Mouse (Mus musculus) heart, embryonic 16.5 days (tissue): Measurements from ENCODE around the gene Vmn2r112. TPM values are rescaled to one million over a fixed set of nuclear protein-coding genes. Genes with fewer than 3 reads are reported as not detected.
"Not testable (repeated sequence)": the region's sequence is repeated elsewhere in the genome, so short reads cannot be mapped to it uniquely, and the experiment has no call there.

Experiments
- ATAC-seq: fragments of 200-750 bp; cut with Nextera tagmentation; replicated peaks from 2 replicates; pipeline ENCODE4 v1.8.0; 2017; ENCODE audit warnings: moderate number of reproducible peaks; ENCODE audit not compliant: insufficient read depth, low FRiP score; ENCODE audit errors: extremely low read depth
- H3K27ac ChIP-seq: fragments of 300-500 bp; sonication (generic); 2 replicates; pipeline ENCODE4 v1.5.1; 2014; ENCODE audit warnings: mild to moderate bottlenecking, low read length, control low read depth, moderate library complexity
- H3K27me3 ChIP-seq: fragments of 300-500 bp; sonication (generic); 2 replicates; pipeline ENCODE4 v1.6.1; 2014; ENCODE audit warnings: low read length, mixed read lengths; ENCODE audit not compliant: control insufficient read depth, insufficient read depth
- H3K36me3 ChIP-seq: fragments of 300-500 bp; sonication (generic); 2 replicates; pipeline ENCODE4 v1.6.1; 2014; ENCODE audit not compliant: control insufficient read depth, insufficient read depth
- H3K4me1 ChIP-seq: fragments of 300-500 bp; sonication (generic); 2 replicates; pipeline ENCODE4 v1.6.1; 2014; ENCODE audit warnings: low read length, mixed read lengths; ENCODE audit not compliant: control insufficient read depth, insufficient read depth
- H3K4me2 ChIP-seq: fragments of 300-500 bp; sonication (generic); 2 replicates; pipeline ENCODE4 v1.6.1; 2014; ENCODE audit warnings: low read depth, mild to moderate bottlenecking, control low read depth, low read length
- H3K4me3 ChIP-seq: fragments of 300-500 bp; sonication (generic); 2 replicates; pipeline ENCODE4 v1.5.1; 2014; ENCODE audit warnings: mild to moderate bottlenecking, control low read depth, low read length
- H3K9ac ChIP-seq: fragments of 300-500 bp; sonication (generic); 2 replicates; pipeline ENCODE4 v1.6.1; 2014; ENCODE audit warnings: low read length, control low read depth
- H3K9me3 ChIP-seq: fragments of 300-500 bp; sonication (generic); replicated peaks from 2 replicates; pipeline ENCODE4 v1.6.1; 2016; ENCODE audit warnings: low read length; ENCODE audit not compliant: control insufficient read depth
- WGBS: fragments of 180-500 bp; shearing (Covaris S2); extraction: QIAGEN DNeasy Blood & Tissue Kit; methylation state at CpG from one replicate; pipeline ENCODE4 v1.1.7; 2014; 5-methylcytosine and 5-hydroxymethylcytosine counted together
- polyA plus RNA-seq: library from polyadenylated mRNA; unstranded; fragments of >200 nt; fragmentation: Nextera tagmentation; extraction: Ambion mirVana; gene quantifications from 2 replicates; pipeline ENCODE4 v1.2.1, GENCODE M21; 2015

Gene Vmn2r112
- not detected in 2 replicates for polyA plus RNA-seq

DNA sequence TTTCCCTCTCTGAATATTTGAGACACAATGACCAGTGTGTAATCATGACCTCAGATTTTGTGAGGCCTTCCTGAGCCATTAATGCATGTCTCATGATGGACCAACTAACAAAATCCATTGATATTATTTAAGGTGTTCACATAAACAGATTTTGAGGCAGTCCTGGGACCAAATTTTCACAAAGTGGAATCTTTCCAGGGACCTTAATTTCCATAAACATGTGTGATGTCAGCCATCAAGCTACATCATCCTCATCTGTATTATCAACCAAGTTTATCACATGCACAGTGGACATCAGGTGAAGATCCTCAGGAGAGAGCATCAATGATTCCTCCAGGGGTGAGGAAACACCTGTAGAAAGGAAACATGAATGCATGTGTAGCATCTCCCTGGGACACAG lies at the start of gene Vmn2r112:
Gene Vmn2r112 (plus strand): TSS at position 301 of the 400 bp plus-strand sequence.
- H3K4me2 ChIP-seq, H3K27me3 ChIP-seq, ATAC-seq, H3K36me3 ChIP-seq, H3K9me3 ChIP-seq, H3K27ac ChIP-seq, H3K4me1 ChIP-seq, H3K4me3 ChIP-seq, H3K9ac ChIP-seq: not testable (repeated sequence)

DNA sequence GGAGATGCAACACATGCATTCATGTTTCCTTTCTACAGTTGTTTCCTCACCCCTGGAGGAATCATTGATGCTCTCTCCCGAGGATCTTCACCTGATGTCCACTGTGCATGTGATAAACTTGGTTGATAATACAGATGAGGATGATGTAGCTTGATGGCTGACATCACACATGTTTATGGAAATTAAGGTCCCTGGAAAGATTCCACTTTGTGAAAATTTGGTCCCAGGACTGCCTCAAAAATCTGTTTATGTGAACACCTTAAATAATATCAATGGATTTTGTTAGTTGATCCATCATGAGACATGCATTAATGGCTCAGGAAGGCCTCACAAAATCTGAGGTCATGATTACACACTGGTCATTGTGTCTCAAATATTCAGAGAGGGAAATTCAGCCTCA lies 27.4 kb upstream of the Vmn2r112 start, which contains the start of gene Vmn2r111:
Gene Vmn2r111 (minus strand): TSS at position 101 of the 400 bp plus-strand sequence.
- H3K27ac ChIP-seq, ATAC-seq, H3K27me3 ChIP-seq, H3K4me1 ChIP-seq, H3K9me3 ChIP-seq, H3K4me3 ChIP-seq, H3K4me2 ChIP-seq, H3K9ac ChIP-seq, H3K36me3 ChIP-seq: not testable (repeated sequence)
- 33% methylated on average over 1 of the region's 1 CpGs for WGBS

DNA sequence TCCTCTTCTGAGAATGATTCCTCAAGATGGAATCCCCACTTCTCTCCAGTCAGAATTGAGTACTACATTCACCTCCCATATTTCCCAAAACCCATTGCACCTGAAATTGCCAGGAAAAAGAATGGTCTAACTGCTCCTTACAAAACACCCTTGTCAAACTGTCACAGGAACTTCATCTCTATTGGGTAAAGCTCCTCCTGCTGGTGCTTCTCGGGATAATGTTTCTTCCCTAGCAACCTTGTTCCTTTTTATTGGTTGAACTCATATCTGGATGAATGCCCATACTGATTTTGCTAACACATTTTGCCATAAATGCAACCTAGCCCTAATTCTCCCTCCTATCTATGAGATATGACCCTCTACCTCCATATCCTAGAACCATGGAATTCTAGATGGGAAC lies 29.9 kb downstream of the Vmn2r112 start:
- H3K4me1 ChIP-seq = no peaks in the 10 kb centered on the region
- no peaks in the 10 kb centered on the region for H3K9me3 ChIP-seq
- H3K27me3 ChIP-seq = no peaks in the 10 kb centered on the region
- ATAC-seq = no peak
- no peak overlapping the region for H3K4me3 ChIP-seq
- no peak overlapping the region for H3K27ac ChIP-seq
- no peaks in the 10 kb centered on the region for H3K36me3 ChIP-seq
- no peak overlapping the region for H3K9ac ChIP-seq
- H3K4me2 ChIP-seq = no peak overlapping the region
- WGBS = 61% methylated on average over 1 of the region's 1 CpGs

Other genes starting within 250 kb of the Vmn2r112 start
- 8.5 TPM in 2 replicates for gene Zfp944, start 239.6 kb upstream of the Vmn2r112 start, polyA plus RNA-seq
- gene Zfp758, start 239.5 kb upstream of the Vmn2r112 start, polyA plus RNA-seq = 6.5 and 7.9 TPM in 2 replicates
- 6.3 and 7.4 TPM in 2 replicates for gene Zfp946, start 176.7 kb upstream of the Vmn2r112 start, polyA plus RNA-seq
- gene Vmn2r111, start 27.5 kb upstream of the Vmn2r112 start, polyA plus RNA-seq = not detected in 2 replicates